Mouse (Mus musculus) 416B (cell line): ENCODE measurements around the gene Gm5767.
"Not testable (repeated sequence)": the region's sequence is repeated elsewhere in the genome, so short reads cannot be mapped to it uniquely, and the experiment has no call there.

Experiments
- DNase-seq: peaks from one replicate; pipeline ENCODE4 v3.0.0; 2011; ENCODE audit warnings: low read depth

Gene Gm5767

DNA sequence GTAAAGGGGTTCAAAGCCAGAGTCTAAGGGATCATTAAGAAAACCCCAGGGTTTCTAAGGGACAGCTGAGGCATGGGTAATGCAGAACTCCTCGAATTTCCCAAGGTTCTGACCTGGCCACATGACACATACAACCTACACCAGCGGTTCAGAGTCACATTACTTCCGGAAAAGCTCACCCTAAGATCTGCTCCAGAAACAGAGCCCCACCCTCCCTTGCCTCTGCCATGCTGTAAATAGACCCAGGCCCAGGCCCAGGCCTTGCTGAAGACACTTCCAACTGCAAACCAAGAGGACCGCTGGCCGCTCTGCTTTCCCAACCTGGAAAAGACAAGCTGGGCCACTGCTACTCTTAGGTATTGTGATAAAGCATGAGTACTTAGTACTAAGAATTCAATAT lies 34.3 kb downstream of the Gm5767 start:
- no peak for DNase-seq

- DNase-seq = no peak
Measured at GRCm38 (mm10) chr16:8715513-8716080, 35.0 kb downstream of the Gm5767 start.

GRCm38 (mm10) chr16:8716300-8716699 lies 35.7 kb downstream of the Gm5767 start:
- no peak for DNase-seq

DNA sequence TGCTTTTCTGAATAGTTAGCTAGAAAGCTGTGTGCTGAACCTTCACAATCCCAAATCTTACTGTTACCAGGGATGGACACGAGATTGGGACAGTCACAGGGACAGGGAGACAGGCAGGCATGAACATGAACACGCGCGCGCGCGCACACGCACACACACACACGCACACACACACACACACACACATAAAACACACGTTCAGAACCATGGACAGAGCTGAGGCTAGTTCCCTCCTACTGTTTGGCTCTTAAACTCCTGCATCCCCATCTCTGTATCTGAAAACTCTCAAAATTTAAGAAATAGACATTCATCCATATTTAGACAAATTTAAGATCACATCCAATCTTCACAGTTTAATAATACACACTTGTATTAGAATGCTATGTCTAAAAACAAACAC lies 37.2 kb downstream of the Gm5767 start:
- peak; percentile 50 for DNase-seq

DNA sequence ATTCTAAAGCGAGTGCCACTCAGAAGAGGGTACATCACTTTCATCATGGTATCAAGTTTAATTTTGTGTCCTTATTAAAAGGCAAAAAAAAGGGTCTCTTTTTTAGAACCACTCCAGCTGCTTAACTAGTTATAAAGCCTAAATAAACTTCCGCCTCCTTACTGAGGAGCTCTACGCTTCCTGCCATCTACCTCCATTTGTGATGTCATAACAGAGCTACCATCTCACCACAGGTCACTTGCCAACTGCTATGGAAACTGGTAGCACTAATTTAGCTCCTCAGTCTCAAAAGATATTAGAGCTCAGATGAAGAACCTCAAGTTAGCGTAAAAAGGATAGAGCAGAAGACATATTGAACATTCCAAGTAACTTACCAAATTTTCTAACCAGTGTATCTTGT lies 39.9 kb downstream of the Gm5767 start:
- no peak for DNase-seq

GRCm38 (mm10) chr16:8724031-8724430 lies 43.5 kb downstream of the Gm5767 start:
- DNase-seq = no peak

DNA sequence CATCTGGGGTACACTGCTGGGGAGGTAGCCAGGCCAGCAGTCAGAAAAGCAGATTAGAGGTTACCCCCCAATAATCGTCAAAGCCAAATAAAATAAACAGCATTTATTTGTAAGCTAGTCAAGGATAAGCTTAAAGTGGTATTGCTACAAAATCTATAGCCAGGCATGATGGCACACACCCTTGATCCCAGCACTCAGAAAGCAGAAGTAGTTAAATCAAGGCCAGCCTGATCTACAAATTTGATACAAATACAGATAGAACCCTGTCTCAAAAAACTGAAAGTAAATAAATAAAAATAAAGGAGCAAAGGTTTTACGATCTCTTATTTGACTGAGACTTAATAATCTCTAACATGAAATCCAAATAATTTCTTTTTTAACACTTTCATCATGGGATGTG lies 45.2 kb downstream of the Gm5767 start:
- DNase-seq = peak; percentile 29

- no peak for DNase-seq
Measured at GRCm38 (mm10) chr16:8728111-8728748, 47.7 kb downstream of the Gm5767 start.

- no peak for DNase-seq
Measured at GRCm38 (mm10) chr16:8731630-8732029, 51.1 kb downstream of the Gm5767 start.

DNA sequence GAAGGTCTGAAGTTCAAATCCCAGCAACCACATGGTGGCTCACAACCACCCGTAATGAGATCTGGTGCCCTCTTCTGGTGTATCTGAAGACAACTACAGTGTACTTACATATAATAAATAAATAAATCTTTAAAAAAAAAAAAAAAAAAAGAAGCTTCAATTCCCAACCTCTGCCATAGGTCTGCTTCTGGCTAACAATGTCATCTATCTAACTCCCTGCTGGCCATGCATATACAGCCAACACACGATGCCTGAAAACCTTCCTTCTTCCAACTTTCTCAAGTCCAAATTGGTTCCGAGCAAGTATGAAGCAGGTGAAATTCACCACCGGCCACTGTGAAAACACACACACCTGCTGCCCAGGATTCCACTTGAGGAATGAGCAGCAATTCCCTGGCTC lies 51.9 kb downstream of the Gm5767 start:
- DNase-seq = not testable (repeated sequence)
